Mouse (Mus musculus) midbrain, embryonic 10.5 days (tissue): ENCODE measurements at regions not wholly inside any gene's neighbourhood (a gene's known extent, or its start where the extent isn't known, plus 50 kb on each side); places are given as distances from the start of the nearest gene placed in this dataset.
"Not testable (repeated sequence)": the region's sequence is repeated elsewhere in the genome, so short reads cannot be mapped to it uniquely, and the experiment has no call there.

Experiments
- DNase-seq: peaks from one replicate; pipeline ENCODE4 v3.0.0-alpha.2; 2017; ENCODE audit warnings: low spot score
- H3K27ac ChIP-seq: fragments of 300-500 bp; sonication (generic); replicated peaks from 2 replicates; pipeline ENCODE4 v1.5.1; 2016; ENCODE audit warnings: mild to moderate bottlenecking
- H3K27me3 ChIP-seq: fragments of 300-500 bp; sonication (generic); 2 replicates; pipeline ENCODE4 v1.6.1; 2016; ENCODE audit warnings: low read depth, mild to moderate bottlenecking; ENCODE audit not compliant: poor library complexity, severe bottlenecking
- H3K36me3 ChIP-seq: fragments of 300-500 bp; sonication (generic); 2 replicates; pipeline ENCODE4 v1.6.1; 2016; ENCODE audit warnings: mild to moderate bottlenecking, moderate library complexity
- H3K4me1 ChIP-seq: fragments of 300-500 bp; sonication (generic); 2 replicates; pipeline ENCODE4 v1.6.1; 2016
- H3K4me3 ChIP-seq: fragments of 300-500 bp; sonication (generic); 2 replicates; pipeline ENCODE4 v1.5.1; 2016; ENCODE audit warnings: mild to moderate bottlenecking, moderate library complexity
- H3K9me3 ChIP-seq: fragments of 300-500 bp; sonication (generic); replicated peaks from 2 replicates; pipeline ENCODE4 v1.6.1; 2016; ENCODE audit warnings: mild to moderate bottlenecking
- WGBS: fragments of 180-500 bp; shearing (Covaris S2); methylation state at CpG from one replicate; pipeline ENCODE4 v1.1.7; 2016; 5-methylcytosine and 5-hydroxymethylcytosine counted together

GRCm38 (mm10) chr8:20151317-20152047, 211.5 kb downstream of the Gm15319 start:
- H3K27me3 ChIP-seq, H3K27ac ChIP-seq, H3K36me3 ChIP-seq, H3K4me1 ChIP-seq, H3K4me3 ChIP-seq, DNase-seq, H3K9me3 ChIP-seq: not testable (repeated sequence)
- 87% methylated on average over 8 of the region's 11 CpGs for WGBS

GRCm38 (mm10) chr8:20154091-20154490, 208.9 kb downstream of the Gm15319 start:
- not testable (repeated sequence) for H3K36me3 ChIP-seq, H3K27ac ChIP-seq, H3K4me1 ChIP-seq, H3K27me3 ChIP-seq, DNase-seq, H3K9me3 ChIP-seq, H3K4me3 ChIP-seq
- 95% methylated on average over 1 of the region's 1 CpGs for WGBS
